Mouse (Mus musculus): ENCODE results near the gene Vmo1. TPM values are rescaled to one million over a fixed set of nuclear protein-coding genes. Genes with fewer than 3 reads are reported as not detected.

The Vmo1 gene
- total RNA-seq, 4 experiments from 2014 or later, result 0.46 TPM; not detected in 3

DNA sequence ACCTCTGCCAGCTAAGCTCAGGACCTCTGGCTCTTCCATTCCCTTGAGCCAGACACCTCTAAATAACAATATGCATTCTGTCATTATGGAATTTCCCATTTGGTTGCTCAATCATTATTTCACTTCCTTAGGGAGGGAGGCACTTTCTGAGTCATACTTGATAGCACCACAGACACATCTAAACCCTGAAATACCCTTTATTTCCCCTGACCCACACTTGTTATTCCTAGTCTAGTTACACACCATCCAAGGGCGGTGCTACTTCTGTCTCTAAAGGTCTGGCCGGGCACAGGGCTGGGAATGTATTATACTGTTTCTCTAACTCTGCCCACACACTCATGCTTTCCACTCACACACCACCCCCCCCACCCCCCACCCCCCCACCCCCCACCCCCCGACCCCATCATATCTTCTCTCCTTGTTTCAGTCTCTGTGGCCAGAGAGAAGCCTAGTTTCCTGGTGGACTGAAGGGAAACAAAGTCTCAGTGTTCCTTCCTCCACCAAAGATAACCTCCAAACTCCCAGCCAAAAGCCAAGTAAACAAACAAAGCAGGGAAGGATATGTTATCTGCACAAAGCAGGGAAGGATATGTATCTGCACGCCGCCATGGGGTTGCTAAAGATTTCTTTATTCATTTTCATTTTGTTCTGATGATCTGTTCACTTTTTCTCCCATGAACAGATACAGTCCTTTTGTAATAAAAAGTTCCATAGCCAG, 46.4 kb downstream of the Vmo1 start:
- DNase-seq, result no peak

DNA sequence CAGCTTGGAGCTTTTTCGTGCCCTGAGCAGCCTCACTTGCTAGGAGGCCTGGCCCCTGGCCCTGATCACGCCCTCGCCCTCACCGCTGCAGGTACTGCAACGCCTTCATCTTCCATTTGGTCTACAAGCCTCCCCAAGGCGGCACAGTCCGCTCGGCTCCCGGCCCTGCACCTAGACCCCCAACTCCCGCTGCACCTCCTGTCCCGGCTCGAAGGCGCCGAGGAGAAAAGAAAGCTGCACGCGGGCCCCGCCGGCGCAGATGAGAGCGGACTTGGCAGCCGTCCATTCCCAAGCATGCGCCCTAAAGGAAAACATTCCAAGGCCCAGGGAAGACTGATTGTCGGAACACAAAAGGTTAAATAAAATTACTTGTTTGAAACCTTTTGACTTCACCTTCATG, 48.6 kb downstream of the Vmo1 start:
- no peak for DNase-seq

GRCm38 (mm10) chr11:70465211-70465610, 49.2 kb downstream of the Vmo1 start:
- no peak for DNase-seq

DNA sequence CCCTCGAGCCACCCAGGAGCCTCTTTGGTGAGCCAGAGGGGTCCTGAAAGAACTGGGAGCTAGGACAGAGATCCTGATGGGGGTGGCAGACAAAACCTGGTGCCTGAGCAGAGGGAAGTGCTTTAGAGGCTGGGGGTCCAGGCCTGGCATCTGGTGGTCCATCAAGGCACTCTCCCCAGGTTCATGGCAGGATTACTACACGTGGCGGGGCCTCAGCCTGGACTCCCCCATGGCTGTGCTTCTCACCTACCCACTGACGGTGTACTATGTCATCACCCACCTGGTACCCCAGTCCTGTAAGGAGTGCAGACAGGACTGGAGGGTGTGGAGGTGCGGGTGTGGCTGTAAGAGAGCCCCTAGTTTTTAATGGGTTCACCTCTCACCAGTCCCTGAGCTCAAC, 50.4 kb downstream of the Vmo1 start:
- no peak for DNase-seq

Other genes starting within 250 kb of the Vmo1 start
- not detected for gene Alox12e, start 192.0 kb downstream of the Vmo1 start, total RNA-seq (2022)
- gene Alox15, start 162.6 kb downstream of the Vmo1 start, total RNA-seq (2022), result 1 to 10 TPM in 3 of 4 experiments, under 1 TPM in 1; 0.91 to 4.7 (median 3.3) TPM
- 10 to 100 TPM; 24.2 to 29.9 (median 28.2) TPM for gene Pelp1, start 104.6 kb downstream of the Vmo1 start, total RNA-seq (2022)
- gene Arrb2, start 82.0 kb downstream of the Vmo1 start, total RNA-seq (2022), result 10 to 100 TPM; 22.0 to 51.3 (median 33.9) TPM
- gene Med11, start 62.7 kb downstream of the Vmo1 start, total RNA-seq (2022), result 10 to 100 TPM; 23.4 to 24.4 (median 24.2) TPM
- 1 to 10 TPM; 1.7 to 4.3 (median 3.0) TPM for gene Zmynd15, start 55.2 kb downstream of the Vmo1 start, total RNA-seq (2022)
- 10 to 100 TPM in 3 of 4 experiments, 1 to 10 TPM in 1; 9.4 to 18.2 (median 16.1) TPM for gene Cxcl16, start 54.6 kb downstream of the Vmo1 start, total RNA-seq (2022)
- gene Tm4sf5, start 9.4 kb downstream of the Vmo1 start, total RNA-seq (2022), result not detected
- not detected for gene Gltpd2, start 4.6 kb upstream of the Vmo1 start, total RNA-seq (2022)
- gene Psmb6, start 10.8 kb upstream of the Vmo1 start, total RNA-seq (2022), result 100 to 1,000 TPM; 247 to 298 (median 278) TPM
- gene Gm40193, start 18.3 kb upstream of the Vmo1 start, total RNA-seq (2022), result not detected
- gene Pld2, start 25.4 kb upstream of the Vmo1 start, total RNA-seq (2022), result 10 to 100 TPM in 2 of 4 experiments, 1 to 10 TPM in 2; 7.8 to 15.0 (median 11.2) TPM
- gene Mink1, start 48.3 kb upstream of the Vmo1 start, total RNA-seq (2022), result 10 to 100 TPM; 50.6 to 90.5 (median 71.2) TPM
- not detected for gene 4930544D05Rik, start 101.2 kb upstream of the Vmo1 start, total RNA-seq (2022)
- gene Chrne, start 104.6 kb upstream of the Vmo1 start, total RNA-seq (2022), result not detected
- not detected for gene Gp1ba, start 124.5 kb upstream of the Vmo1 start, total RNA-seq (2022)
- gene Rnf167, start 132.6 kb upstream of the Vmo1 start, total RNA-seq (2022), result 100 to 1,000 TPM in 2 of 4 experiments, 10 to 100 TPM in 2; 82.3 to 136 (median 110) TPM
- gene Slc25a11, start 132.9 kb upstream of the Vmo1 start, total RNA-seq (2022), result 100 to 1,000 TPM; 121 to 137 (median 127) TPM
- gene Pfn1, start 140.0 kb upstream of the Vmo1 start, total RNA-seq (2022), result 1,000 to 10,000 TPM in 1 of 4 experiments, 100 to 1,000 TPM in 3; 582 to 1,056 (median 737) TPM
- 10 to 100 TPM; 39.4 to 66.5 (median 54.7) TPM for gene Eno3, start 142.6 kb upstream of the Vmo1 start, total RNA-seq (2022)
- gene Spag7, start 154.8 kb upstream of the Vmo1 start, total RNA-seq (2022), result 100 to 1,000 TPM in 1 of 4 experiments, 10 to 100 TPM in 3; 79.2 to 112 (median 89.0) TPM
- 10 to 100 TPM; 42.7 to 57.7 (median 49.8) TPM for gene Camta2, start 173.5 kb upstream of the Vmo1 start, total RNA-seq (2022)
- gene Inca1, start 185.5 kb upstream of the Vmo1 start, total RNA-seq (2022), result 10 to 100 TPM in 2 of 4 experiments, 1 to 10 TPM in 2; 5.3 to 11.4 (median 8.6) TPM
- 100 to 1,000 TPM; 130 to 210 (median 165) TPM for gene Kif1c, start 185.9 kb upstream of the Vmo1 start, total RNA-seq (2022)
- gene Zfp3, start 249.6 kb upstream of the Vmo1 start, total RNA-seq (2022), result 10 to 100 TPM; 11.7 to 14.8 (median 13.9) TPM